Mouse (Mus musculus) hindlimb bud, embryonic 11.5 days (tissue): Measurements from ENCODE around the gene Chst2.

Experiments
- DNase-seq: peaks from one replicate; pipeline ENCODE4 v3.0.0-alpha.2; 2012; ENCODE audit warnings: low read depth, low spot score; ENCODE audit errors: extremely low spot score

Gene Chst2

GRCm38 (mm10) chr9:95406571-95407561, at the start of gene Chst2:
Gene Chst2 (minus strand): TSS chr9:95406722.
- peak; percentile 18 for DNase-seq

DNA sequence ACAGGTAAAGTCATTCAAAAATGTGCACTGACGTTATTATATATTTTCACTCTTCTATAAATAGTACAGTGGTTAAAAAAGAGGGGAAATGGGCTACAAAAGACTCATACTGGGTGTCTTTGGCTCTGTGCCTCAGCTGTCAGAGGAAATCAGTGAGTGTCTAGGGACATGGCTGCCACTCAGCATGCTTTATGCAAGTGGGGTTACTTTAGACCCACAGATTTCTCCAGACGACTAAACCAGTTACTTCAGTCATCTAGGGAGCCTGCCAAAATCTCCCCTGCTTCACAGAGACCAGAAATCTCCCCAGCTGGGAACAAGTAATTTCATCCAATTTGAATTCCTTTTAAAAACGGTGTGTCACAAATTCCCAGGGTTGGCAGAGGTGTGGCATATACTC, 45.4 kb upstream of the Chst2 start:
- DNase-seq, result no peak

GRCm38 (mm10) chr9:95450586-95450985, 44.1 kb upstream of the Chst2 start:
- no peak for DNase-seq

DNA sequence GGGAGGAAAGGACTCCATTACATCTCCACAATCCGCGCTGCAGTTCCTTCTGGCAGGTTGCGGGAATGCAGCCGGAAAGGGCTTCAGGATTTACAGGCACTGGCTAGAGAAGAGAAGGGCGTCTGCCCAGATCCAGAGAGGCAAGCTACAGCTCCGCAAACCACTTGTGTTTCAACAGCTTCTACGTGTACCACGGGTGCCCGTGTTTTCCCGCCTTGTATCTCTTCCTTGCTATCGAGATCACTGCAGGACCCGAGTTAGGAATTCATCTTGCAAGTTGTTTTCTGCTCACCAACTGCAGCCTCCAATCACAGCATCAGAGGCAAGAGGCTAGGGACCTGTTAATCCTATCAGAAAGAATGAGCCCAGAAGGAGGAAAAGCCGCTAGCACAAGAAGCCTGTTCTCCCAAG, 35.8 kb upstream of the Chst2 start:
- DNase-seq, result peak; percentile 6

DNA sequence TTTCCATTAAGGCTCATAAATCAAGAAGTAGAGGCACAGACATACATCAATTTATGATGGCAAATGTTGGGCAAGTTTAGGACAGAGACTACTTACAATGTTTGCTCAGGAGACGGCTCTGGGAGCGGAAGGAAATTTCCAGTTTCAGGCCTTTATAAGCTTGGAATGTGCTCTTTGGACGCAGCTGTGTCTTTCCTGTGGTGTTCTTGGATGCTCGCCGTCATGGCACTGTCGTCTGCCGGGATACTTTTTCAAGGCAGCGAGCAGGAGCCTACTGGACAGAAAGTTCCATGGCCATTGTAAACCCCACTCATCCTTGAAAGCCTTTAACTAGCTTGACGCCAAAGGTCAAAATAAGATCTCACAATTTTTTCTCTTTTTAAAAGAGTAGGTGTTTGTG, 31.4 kb upstream of the Chst2 start:
- no peak for DNase-seq

DNA sequence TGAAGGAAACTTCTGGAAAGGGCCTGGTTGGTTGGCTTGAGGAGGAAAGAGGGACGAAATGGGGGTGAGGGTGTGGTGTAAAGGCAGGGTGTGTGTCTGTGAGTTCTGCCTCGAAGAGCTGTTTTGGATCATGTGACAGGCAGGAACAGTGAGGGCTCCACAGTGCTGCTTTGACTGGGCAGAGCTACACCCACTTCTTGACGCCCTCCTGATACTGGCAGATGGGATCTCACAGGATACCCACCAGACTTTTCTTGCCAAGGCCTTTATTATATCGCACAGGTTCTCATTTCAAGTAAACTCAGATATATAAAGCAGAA, 29.7 kb upstream of the Chst2 start:
- no peak for DNase-seq

- no peak for DNase-seq
These were observed 29.2 kb upstream of the Chst2 start for GRCm38 (mm10) chr9:95435506-95436293.

DNA sequence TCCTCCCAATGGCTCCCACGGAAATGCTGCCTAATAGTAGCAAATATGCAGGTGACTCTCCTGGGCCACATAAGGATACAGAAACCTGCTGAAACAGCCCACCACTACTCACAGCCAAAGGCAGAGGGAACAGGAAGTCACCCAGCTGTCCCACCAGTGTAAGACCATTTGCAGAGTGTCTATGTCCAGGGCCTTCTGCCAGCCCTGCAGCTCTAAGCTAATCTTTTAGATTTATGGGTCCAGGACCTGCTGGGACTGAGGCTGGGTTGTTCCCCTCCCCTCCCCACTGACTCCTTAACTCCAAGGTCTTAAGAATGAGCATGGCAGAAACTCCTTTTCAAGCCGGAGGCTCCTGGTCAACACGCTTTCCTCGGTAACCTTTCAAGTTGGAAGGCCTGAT, 21.8 kb upstream of the Chst2 start:
- no peak for DNase-seq

GRCm38 (mm10) chr9:95413911-95414310, 7.4 kb upstream of the Chst2 start:
- DNase-seq, result no peak

GRCm38 (mm10) chr9:95412047-95412446, 5.5 kb upstream of the Chst2 start:
- DNase-seq, result no peak

GRCm38 (mm10) chr9:95407586-95408220, 1.2 kb upstream of the Chst2 start:
- DNase-seq, result no peak

DNA sequence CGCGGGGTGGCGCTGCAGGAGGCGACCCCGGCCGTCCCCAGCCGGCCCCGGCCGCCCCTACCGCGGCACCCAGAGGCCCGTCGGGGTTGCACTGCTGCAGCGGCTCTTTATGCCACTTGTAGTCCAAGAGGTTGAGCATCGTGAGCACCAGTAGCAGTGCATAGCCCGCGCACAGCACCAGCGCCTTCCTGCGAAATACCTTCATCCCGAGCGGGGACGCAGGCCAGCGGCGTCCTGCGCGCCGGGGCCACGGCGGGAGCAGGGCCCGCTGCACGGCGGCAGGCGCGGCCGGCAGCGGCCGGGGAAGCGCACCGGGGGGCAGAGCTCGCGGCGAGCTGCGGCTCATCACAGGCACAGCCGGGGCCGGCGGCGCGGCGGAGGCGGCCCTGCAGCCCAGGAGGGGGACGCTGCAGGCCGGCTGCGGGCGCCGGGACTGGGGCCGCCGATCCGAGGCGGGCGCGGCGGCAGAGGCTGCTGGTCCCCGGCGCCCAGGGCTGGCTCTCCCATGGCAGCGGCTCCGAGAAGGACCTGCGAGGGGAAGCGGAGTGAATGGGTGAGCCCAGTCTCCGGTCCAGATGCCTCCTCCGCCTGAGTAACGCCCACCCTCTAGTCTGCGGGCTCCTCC, 464 bp downstream of the Chst2 start:
- no peak for DNase-seq

GRCm38 (mm10) chr9:95405511-95405945, 994 bp downstream of the Chst2 start:
- DNase-seq, result no peak

- DNase-seq, result no peak
These were observed 1.6 kb downstream of the Chst2 start for GRCm38 (mm10) chr9:95404811-95405465.

- no peak for DNase-seq
These were observed 4.8 kb downstream of the Chst2 start for GRCm38 (mm10) chr9:95401686-95402085.

GRCm38 (mm10) chr9:95392011-95392410, 14.5 kb downstream of the Chst2 start:
- DNase-seq, result no peak

DNA sequence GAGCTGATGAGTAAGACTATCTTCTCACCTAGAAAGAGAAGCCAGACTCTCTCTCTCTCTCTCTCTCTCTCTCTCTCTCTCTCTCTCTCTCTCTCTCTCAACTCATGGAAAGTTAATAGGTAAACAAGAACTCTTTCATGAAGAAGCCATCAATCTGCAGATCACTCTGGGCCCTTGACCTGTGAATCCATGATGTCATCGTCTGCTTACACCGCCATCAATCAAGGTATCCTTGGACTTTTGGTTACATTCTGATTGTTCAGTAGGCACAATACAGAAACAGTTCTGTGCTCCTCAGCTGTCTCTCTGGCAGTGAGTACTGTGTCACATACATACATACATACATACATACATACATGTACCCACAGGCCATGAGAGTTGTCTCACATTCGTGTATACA, 16.6 kb downstream of the Chst2 start:
- DNase-seq, result no peak

- DNase-seq, result no peak
These were observed 18.6 kb downstream of the Chst2 start for GRCm38 (mm10) chr9:95387881-95388380.

GRCm38 (mm10) chr9:95375966-95376365, 30.6 kb downstream of the Chst2 start:
- DNase-seq, result no peak

GRCm38 (mm10) chr9:95375336-95375735, 31.2 kb downstream of the Chst2 start:
- no peak for DNase-seq
